Mouse (Mus musculus): ENCODE data around the gene Vmn2r29.

DNA sequence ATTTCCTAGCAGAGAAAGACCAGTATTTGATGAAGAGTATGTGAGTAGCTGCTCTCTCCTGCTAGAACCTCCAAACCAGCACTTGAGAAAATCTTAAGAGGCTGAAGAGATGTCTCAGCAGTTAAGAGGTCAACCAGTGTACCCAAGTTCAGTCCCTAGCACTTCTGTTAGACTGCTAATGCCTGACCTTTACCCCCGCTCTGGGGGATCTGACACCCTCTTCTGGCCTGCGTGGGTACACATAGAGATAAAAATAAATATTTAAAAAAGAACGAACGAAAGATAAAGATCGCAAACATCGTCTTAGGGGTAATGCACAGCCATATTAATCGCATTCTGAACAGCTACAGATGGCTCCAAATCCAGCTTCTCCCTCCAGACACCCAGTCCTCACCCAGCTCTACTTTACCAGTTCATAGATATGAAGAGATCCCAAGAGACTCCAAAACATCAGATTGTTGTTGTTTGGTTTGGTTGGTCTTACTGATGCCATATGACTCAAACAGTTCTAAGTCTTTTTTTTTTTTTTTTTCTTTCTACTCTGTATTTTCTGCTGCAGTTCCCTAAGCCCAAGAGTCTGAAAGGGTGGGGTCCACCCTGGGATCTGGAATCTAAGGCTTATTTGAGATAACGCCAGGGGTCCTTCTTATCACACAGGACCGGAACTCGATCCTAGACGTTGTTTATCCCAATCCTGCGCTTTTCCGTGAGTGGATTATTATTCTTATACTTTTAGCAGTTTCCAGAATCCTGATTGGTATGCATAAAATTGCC is 59.5 kb downstream of the Vmn2r29 start:
- no peak for TF ChIP-seq POLR2A (IDR thresholded peaks at IDR 0.05; ENCODE audit: borderline replicate concordance, extremely low read depth, low read depth, low read length)
- TF ChIP-seq CTCF (IDR thresholded peaks at IDR 0.05; ENCODE audit: insufficient read depth, low read length): no peak

All from lung, adult 2 months (tissue).